ENCODE assay signal across 14 mouse cellular contexts in genomic region chr1:113823493-113823892, GRCm38 (mm10).
DNase-seq lines count a peak whose midpoint lies in the region; ATAC-seq and TF ChIP-seq lines count a peak whose summit lies in the region.
"Had no signal": no experiment of that assay in that cellular context is flagged by ENCODE, and none has a peak within 500 bp of the region (broad histone marks: within the 10 kb centered on the region; RNA-seq: fewer than 3 reads in every experiment).

No protein-coding gene starts in this region.

- peak; percentile 32 for DNase-seq in hindbrain, embryonic 14.5 days (ENCODE audit: low spot score)
- DNase-seq in midbrain, embryonic 10.5 days (ENCODE audit: low spot score), result no peak
- peak; percentile 88 for DNase-seq in brain, embryonic 14.5 days (ENCODE audit: low read depth)
- DNase-seq in heart, adult 2 months, result no peak
- DNase-seq in heart, postnatal 4 days, result no peak
- DNase-seq: cerebellum, adult 11 months; lung, adult 18-20 months; thymus, postnatal 25 days had no signal

- no peak overlapping the region for H3K4me3 ChIP-seq in hindbrain, embryonic 14.5 days (replicated peaks; ENCODE audit: low read length)
- H3K4me3 ChIP-seq in hindbrain, embryonic 12.5 days, result no peak overlapping the region
- no peak overlapping the region for H3K4me3 ChIP-seq in midbrain, embryonic 12.5 days
- H3K4me3 ChIP-seq in midbrain, embryonic 10.5 days, result no peak overlapping the region
- no peak overlapping the region for H3K4me3 ChIP-seq in midbrain, embryonic 16.5 days (ENCODE audit: low read depth, low read length)
- no peak overlapping the region for H3K4me3 ChIP-seq in heart, adult 2 months
- H3K4me3 ChIP-seq: heart, embryonic 15.5 days; hindbrain, embryonic 15.5 days; stomach, embryonic 15.5 days had no signal

- no peaks in the 10 kb centered on the region for H3K4me1 ChIP-seq in hindbrain, embryonic 14.5 days (replicated peaks; ENCODE audit: control insufficient read depth, insufficient read depth, low read length)
- no peaks in the 10 kb centered on the region for H3K4me1 ChIP-seq in hindbrain, embryonic 12.5 days
- no peaks in the 10 kb centered on the region for H3K4me1 ChIP-seq in midbrain, embryonic 12.5 days
- H3K4me1 ChIP-seq in midbrain, embryonic 10.5 days, result no peaks in the 10 kb centered on the region
- H3K4me1 ChIP-seq in midbrain, embryonic 16.5 days (ENCODE audit: control insufficient read depth, insufficient read depth, low read length), result no peaks in the 10 kb centered on the region
- H3K4me1 ChIP-seq in heart, adult 2 months (ENCODE audit: control insufficient read depth, insufficient read depth, low read length), result no peaks in the 10 kb centered on the region
- H3K4me1 ChIP-seq: heart, embryonic 15.5 days; hindbrain, embryonic 15.5 days; stomach, embryonic 15.5 days had no signal

- TF ChIP-seq CTCF in brain, embryonic 14.5 days (IDR thresholded peaks at IDR 0.05; ENCODE audit: borderline replicate concordance, extremely low read depth, insufficient read depth, insufficient read length), result no peak
- TF ChIP-seq CTCF in heart, adult 2 months (IDR thresholded peaks at IDR 0.05), result no peak

- no peaks in the 10 kb centered on the region for H3K79me2 ChIP-seq in heart, adult 2 months (replicated peaks; ENCODE audit: control insufficient read depth, insufficient read depth, low read length)

- H3K27me3 ChIP-seq in hindbrain, embryonic 14.5 days (ENCODE audit: control insufficient read depth, insufficient read depth, low read length), result no peaks in the 10 kb centered on the region
- no peaks in the 10 kb centered on the region for H3K27me3 ChIP-seq in hindbrain, embryonic 12.5 days
- no peaks in the 10 kb centered on the region for H3K27me3 ChIP-seq in midbrain, embryonic 12.5 days
- no peaks in the 10 kb centered on the region for H3K27me3 ChIP-seq in midbrain, embryonic 10.5 days (ENCODE audit: low read depth, poor library complexity, severe bottlenecking)
- H3K27me3 ChIP-seq in midbrain, embryonic 16.5 days (ENCODE audit: control insufficient read depth, insufficient read depth, low read depth, low read length), result no peaks in the 10 kb centered on the region
- H3K27me3 ChIP-seq in heart, adult 2 months (ENCODE audit: control insufficient read depth, insufficient read depth, low read length), result no peaks in the 10 kb centered on the region
- H3K27me3 ChIP-seq: heart, embryonic 15.5 days; hindbrain, embryonic 15.5 days; stomach, embryonic 15.5 days had no signal

- no peak overlapping the region for H3K27ac ChIP-seq in hindbrain, embryonic 14.5 days
- no peak overlapping the region for H3K27ac ChIP-seq in hindbrain, embryonic 12.5 days
- no peak overlapping the region for H3K27ac ChIP-seq in midbrain, embryonic 12.5 days (replicated peaks)
- no peak overlapping the region for H3K27ac ChIP-seq in midbrain, embryonic 10.5 days (replicated peaks)
- H3K27ac ChIP-seq in midbrain, embryonic 16.5 days (ENCODE audit: low read length), result no peak overlapping the region
- no peak overlapping the region for H3K27ac ChIP-seq in heart, adult 2 months
- H3K27ac ChIP-seq: heart, embryonic 15.5 days; hindbrain, embryonic 15.5 days; stomach, embryonic 15.5 days had no signal

- no peaks in the 10 kb centered on the region for H3K9me3 ChIP-seq in hindbrain, embryonic 14.5 days (ENCODE audit: control insufficient read depth, low read length)
- no peaks in the 10 kb centered on the region for H3K9me3 ChIP-seq in hindbrain, embryonic 12.5 days (replicated peaks)
- H3K9me3 ChIP-seq in midbrain, embryonic 12.5 days, result no peaks in the 10 kb centered on the region
- no peaks in the 10 kb centered on the region for H3K9me3 ChIP-seq in midbrain, embryonic 10.5 days (replicated peaks)
- no peaks in the 10 kb centered on the region for H3K9me3 ChIP-seq in midbrain, embryonic 16.5 days (replicated peaks; ENCODE audit: control insufficient read depth, low read length, poor library complexity, severe bottlenecking)
- H3K9me3 ChIP-seq: heart, embryonic 15.5 days; hindbrain, embryonic 15.5 days; stomach, embryonic 15.5 days had no signal

- intact Hi-C loops in heart, adult 2 months (cut with DNase I), result no loop called here

- H3K9ac ChIP-seq in hindbrain, embryonic 14.5 days, result no peak overlapping the region
- H3K9ac ChIP-seq in hindbrain, embryonic 12.5 days, result no peak overlapping the region
- no peak overlapping the region for H3K9ac ChIP-seq in midbrain, embryonic 12.5 days (replicated peaks)
- no peak overlapping the region for H3K9ac ChIP-seq in midbrain, embryonic 16.5 days (ENCODE audit: low read depth, low read length)
- H3K9ac ChIP-seq in heart, adult 2 months (ENCODE audit: low read depth, low read length), result no peak overlapping the region
- H3K9ac ChIP-seq: heart, embryonic 15.5 days; hindbrain, embryonic 15.5 days; stomach, embryonic 15.5 days had no signal

- no peak overlapping the region for H3K4me2 ChIP-seq in hindbrain, embryonic 14.5 days (replicated peaks)
- H3K4me2 ChIP-seq in hindbrain, embryonic 12.5 days (replicated peaks), result no peak overlapping the region
- no peak overlapping the region for H3K4me2 ChIP-seq in midbrain, embryonic 12.5 days (replicated peaks)
- no peak overlapping the region for H3K4me2 ChIP-seq in midbrain, embryonic 16.5 days (ENCODE audit: low read length)
- H3K4me2 ChIP-seq: heart, embryonic 15.5 days; hindbrain, embryonic 15.5 days; stomach, embryonic 15.5 days had no signal

- H3K36me3 ChIP-seq in hindbrain, embryonic 14.5 days (replicated peaks; ENCODE audit: control insufficient read depth, insufficient read depth), result no peaks in the 10 kb centered on the region
- H3K36me3 ChIP-seq in hindbrain, embryonic 12.5 days, result no peaks in the 10 kb centered on the region
- H3K36me3 ChIP-seq in midbrain, embryonic 12.5 days, result no peaks in the 10 kb centered on the region
- H3K36me3 ChIP-seq in midbrain, embryonic 10.5 days, result no peaks in the 10 kb centered on the region
- no peaks in the 10 kb centered on the region for H3K36me3 ChIP-seq in midbrain, embryonic 16.5 days (ENCODE audit: control insufficient read depth, insufficient read depth, low read length)
- H3K36me3 ChIP-seq in heart, adult 2 months (ENCODE audit: control insufficient read depth, insufficient read depth, low read length), result no peaks in the 10 kb centered on the region
- H3K36me3 ChIP-seq: heart, embryonic 15.5 days; hindbrain, embryonic 15.5 days; stomach, embryonic 15.5 days had no signal

- TF ChIP-seq EP300 in heart, adult 2 months (IDR thresholded peaks at IDR 0.05; ENCODE audit: insufficient read depth, low read depth, low read length), result no peak

- ATAC-seq in hindbrain, embryonic 14.5 days (ENCODE audit: low FRiP score), result peak; percentile 37; the same call in 1 of the 2 replicates
- no peak for ATAC-seq in hindbrain, embryonic 12.5 days (ENCODE audit: low FRiP score)
- ATAC-seq in midbrain, embryonic 12.5 days (ENCODE audit: low FRiP score, low read depth), result peak; percentile 71
- ATAC-seq in midbrain, embryonic 16.5 days, result peak; percentile 60; the same call in 1 of the 2 replicates

- no peak for TF ChIP-seq POLR2A in brain, embryonic 14.5 days (IDR thresholded peaks at IDR 0.05; ENCODE audit: borderline replicate concordance, extremely low read depth, insufficient read depth, insufficient read length, poor library complexity, severe bottlenecking)
- TF ChIP-seq POLR2A in heart, adult 2 months (IDR thresholded peaks at IDR 0.05; ENCODE audit: insufficient read depth, low read depth, low read length), result no peak

Comparison
In these comparisons a context has a peak if more than half of its experiments do, and no peak if none do; other contexts are left out.
1. DNase-seq: peak in hindbrain, embryonic 14.5 days (single experiment) and brain, embryonic 14.5 days (single experiment); none in midbrain, embryonic 10.5 days (single experiment), heart, adult 2 months (0 of 2) and heart, postnatal 4 days (single experiment).